Mouse (Mus musculus): ENCODE measurements around the gene Zfand4. TPM values are rescaled to one million over a fixed set of nuclear protein-coding genes. Genes with fewer than 3 reads are reported as not detected.

Gene Zfand4
- polyA plus RNA-seq, 1 experiment from 2014 or later = 11.6 TPM

- ATAC-seq (ENCODE audit: insufficient number of reproducible peaks, insufficient read depth, low FRiP score, low TSS enrichment) = no peak
- 89% methylated on average over 3 of the region's 3 CpGs for WGBS
- no peaks in the 10 kb centered on the region for H3K36me3 ChIP-seq
- no peak overlapping the region for H3K27ac ChIP-seq
- no peak overlapping the region for H3K4me3 ChIP-seq
- H3K9ac ChIP-seq = no peak overlapping the region
- H3K4me1 ChIP-seq = no peaks in the 10 kb centered on the region
- H3K4me2 ChIP-seq (replicated peaks) = no peak overlapping the region
- no peaks in the 10 kb centered on the region for H3K9me3 ChIP-seq
- no peaks in the 10 kb centered on the region for H3K27me3 ChIP-seq
These were observed 62.6 kb downstream of the Zfand4 start for GRCm38 (mm10) chr6:116326641-116327040.

GRCm38 (mm10) chr6:116331396-116331795 lies 67.4 kb downstream of the Zfand4 start:
- 83% methylated on average over 2 of the region's 2 CpGs for WGBS

GRCm38 (mm10) chr6:116337466-116337834 lies 73.4 kb downstream of the Zfand4 start:
- Histone ChIP-seq H3K27me3 (no peaks in the 10 kb centered on the region), H3K4me2 (replicated peaks) (peak overlapping the region; percentile 64), H3K4me3 (peak overlapping the region; percentile 95), H3K9ac (peak overlapping the region; percentile 78), H3K9me3 (no peaks in the 10 kb centered on the region), H3K27ac (no peak overlapping the region), H3K36me3 (no peaks in the 10 kb centered on the region), H3K4me1 (no peaks in the 10 kb centered on the region; the same call in 1 of the 2 replicates)
- WGBS = 4% methylated on average over 7 of the region's 7 CpGs
- ATAC-seq (ENCODE audit: insufficient number of reproducible peaks, insufficient read depth, low FRiP score, low TSS enrichment) = no peak

More at GRCm38 (mm10) chr6:116331396-116331795, 67.4 kb downstream of the Zfand4 start:
- Histone ChIP-seq H3K9me3 (no peaks in the 10 kb centered on the region), H3K9ac (no peak overlapping the region), H3K27ac (no peak overlapping the region), H3K4me3 (no peak overlapping the region), H3K4me1 (no peaks in the 10 kb centered on the region), H3K4me2 (replicated peaks) (no peak overlapping the region), H3K36me3 (no peaks in the 10 kb centered on the region), H3K27me3 (no peaks in the 10 kb centered on the region)
- no peak for ATAC-seq (ENCODE audit: insufficient number of reproducible peaks, insufficient read depth, low FRiP score, low TSS enrichment)

GRCm38 (mm10) chr6:116337835-116338501 lies 73.9 kb downstream of the Zfand4 start, which contains the start of gene March8:
Gene March8 (plus strand): TSS chr6:116338024.
- Histone ChIP-seq H3K4me3 (peak within 1 kb of the TSS; percentile 95), H3K4me1 (no peaks in the 10 kb centered on the region; the same call in 1 of the 2 replicates), H3K9me3 (no peaks in the 10 kb centered on the region), H3K27me3 (no peaks in the 10 kb centered on the region), H3K4me2 (replicated peaks) (peak within 1 kb of the TSS; percentile 64), H3K27ac (0 out of 2 replicates have a peak within 1 kb of the TSS, but pooled peaks have one; percentile 30), H3K36me3 (no peaks in the 10 kb centered on the region), H3K9ac (peak within 1 kb of the TSS; percentile 78)
- under 1% methylated on average over 74 of the region's 75 CpGs for WGBS
- peak; percentile 91 for ATAC-seq (ENCODE audit: insufficient number of reproducible peaks, insufficient read depth, low FRiP score, low TSS enrichment)

- no peaks in the 10 kb centered on the region; the same call in 1 of the 2 replicates for H3K4me1 ChIP-seq
- H3K27me3 ChIP-seq = no peaks in the 10 kb centered on the region
- peak overlapping the region; percentile 78; the same call in 1 of the 2 replicates for H3K9ac ChIP-seq
- peak overlapping the region; percentile 95 for H3K4me3 ChIP-seq
- H3K9me3 ChIP-seq = no peaks in the 10 kb centered on the region
- no peak for ATAC-seq (ENCODE audit: insufficient number of reproducible peaks, insufficient read depth, low FRiP score, low TSS enrichment)
- 9% methylated on average over 8 of the region's 8 CpGs for WGBS
- H3K36me3 ChIP-seq = no peaks in the 10 kb centered on the region
- H3K4me2 ChIP-seq (replicated peaks) = peak overlapping the region; percentile 64
- H3K27ac ChIP-seq = no peak overlapping the region
These were observed 74.5 kb downstream of the Zfand4 start for GRCm38 (mm10) chr6:116338520-116338919.

GRCm38 (mm10) chr6:116339088-116339487 lies 75.1 kb downstream of the Zfand4 start:
- H3K4me3 ChIP-seq = peak overlapping the region; percentile 95; the same call in 1 of the 2 replicates
- no peak for ATAC-seq (ENCODE audit: insufficient number of reproducible peaks, insufficient read depth, low FRiP score, low TSS enrichment)

GRCm38 (mm10) chr6:116340521-116340920 lies 76.5 kb downstream of the Zfand4 start:
- ATAC-seq (ENCODE audit: insufficient number of reproducible peaks, insufficient read depth, low FRiP score, low TSS enrichment) = no peak
- no peaks in the 10 kb centered on the region for H3K27me3 ChIP-seq
- H3K4me1 ChIP-seq = no peaks in the 10 kb centered on the region; the same call in 1 of the 2 replicates
- 86% methylated on average over 1 of the region's 1 CpGs for WGBS
- H3K4me2 ChIP-seq (replicated peaks) = no peak overlapping the region
- H3K9ac ChIP-seq = no peak overlapping the region
- H3K4me3 ChIP-seq = no peak overlapping the region
- H3K36me3 ChIP-seq = no peaks in the 10 kb centered on the region
- no peaks in the 10 kb centered on the region for H3K9me3 ChIP-seq
- no peak overlapping the region for H3K27ac ChIP-seq

More at GRCm38 (mm10) chr6:116339088-116339487, 75.1 kb downstream of the Zfand4 start:
- Histone ChIP-seq H3K27me3 (no peaks in the 10 kb centered on the region), H3K4me1 (no peaks in the 10 kb centered on the region; the same call in 1 of the 2 replicates), H3K9ac (no peak overlapping the region), H3K36me3 (no peaks in the 10 kb centered on the region), H3K9me3 (no peaks in the 10 kb centered on the region), H3K4me2 (replicated peaks) (peak overlapping the region; percentile 64), H3K27ac (no peak overlapping the region)
- 86% methylated on average over 5 of the region's 5 CpGs for WGBS

- H3K9me3 ChIP-seq = no peaks in the 10 kb centered on the region
These were observed 83.9 kb downstream of the Zfand4 start for GRCm38 (mm10) chr6:116347953-116348352.

GRCm38 (mm10) chr6:116349997-116350396 lies 86.0 kb downstream of the Zfand4 start:
- no peaks in the 10 kb centered on the region for H3K36me3 ChIP-seq
- no peaks in the 10 kb centered on the region for H3K4me1 ChIP-seq
- H3K9ac ChIP-seq = no peak overlapping the region
- H3K4me3 ChIP-seq = no peak overlapping the region
- ATAC-seq (ENCODE audit: insufficient number of reproducible peaks, insufficient read depth, low FRiP score, low TSS enrichment) = no peak
- H3K27me3 ChIP-seq = no peaks in the 10 kb centered on the region
- H3K9me3 ChIP-seq = no peaks in the 10 kb centered on the region
- H3K27ac ChIP-seq = no peak overlapping the region
- H3K4me2 ChIP-seq (replicated peaks) = no peak overlapping the region
- 80% methylated on average over 3 of the region's 3 CpGs for WGBS

More at GRCm38 (mm10) chr6:116347953-116348352, 83.9 kb downstream of the Zfand4 start:
- H3K4me3 ChIP-seq = no peak overlapping the region
- H3K27me3 ChIP-seq = no peaks in the 10 kb centered on the region
- WGBS = 76% methylated on average over 2 of the region's 2 CpGs
- no peak for ATAC-seq (ENCODE audit: insufficient number of reproducible peaks, insufficient read depth, low FRiP score, low TSS enrichment)
- H3K9ac ChIP-seq = no peak overlapping the region
- H3K4me1 ChIP-seq = no peaks in the 10 kb centered on the region
- H3K4me2 ChIP-seq (replicated peaks) = no peak overlapping the region
- no peak overlapping the region for H3K27ac ChIP-seq
- H3K36me3 ChIP-seq = no peaks in the 10 kb centered on the region

GRCm38 (mm10) chr6:116350643-116351042 lies 86.6 kb downstream of the Zfand4 start:
- Histone ChIP-seq H3K4me1 (no peaks in the 10 kb centered on the region), H3K9ac (no peak overlapping the region)
- 82% methylated on average over 6 of the region's 6 CpGs for WGBS

GRCm38 (mm10) chr6:116351534-116351933 lies 87.5 kb downstream of the Zfand4 start:
- ATAC-seq (ENCODE audit: insufficient number of reproducible peaks, insufficient read depth, low FRiP score, low TSS enrichment) = no peak
- Histone ChIP-seq H3K36me3 (no peaks in the 10 kb centered on the region), H3K4me2 (replicated peaks) (no peak overlapping the region), H3K27ac (no peak overlapping the region), H3K4me1 (no peaks in the 10 kb centered on the region), H3K9ac (no peak overlapping the region), H3K27me3 (no peaks in the 10 kb centered on the region), H3K4me3 (no peak overlapping the region), H3K9me3 (no peaks in the 10 kb centered on the region)
- 82% methylated on average over 4 of the region's 4 CpGs for WGBS

More at GRCm38 (mm10) chr6:116350643-116351042, 86.6 kb downstream of the Zfand4 start:
- no peaks in the 10 kb centered on the region for H3K9me3 ChIP-seq
- ATAC-seq (ENCODE audit: insufficient number of reproducible peaks, insufficient read depth, low FRiP score, low TSS enrichment) = no peak
- H3K4me2 ChIP-seq (replicated peaks) = no peak overlapping the region
- no peak overlapping the region for H3K27ac ChIP-seq
- H3K4me3 ChIP-seq = no peak overlapping the region
- H3K27me3 ChIP-seq = no peaks in the 10 kb centered on the region
- H3K36me3 ChIP-seq = no peaks in the 10 kb centered on the region

- WGBS = 89% methylated on average over 1 of the region's 1 CpGs
- no peak for ATAC-seq (ENCODE audit: insufficient number of reproducible peaks, insufficient read depth, low FRiP score, low TSS enrichment)
These were observed 89.4 kb downstream of the Zfand4 start for GRCm38 (mm10) chr6:116353428-116353827.

More at GRCm38 (mm10) chr6:116353428-116353827, 89.4 kb downstream of the Zfand4 start:
- Histone ChIP-seq H3K27me3 (no peaks in the 10 kb centered on the region), H3K4me3 (no peak overlapping the region), H3K4me1 (no peaks in the 10 kb centered on the region), H3K4me2 (replicated peaks) (no peak overlapping the region), H3K9ac (no peak overlapping the region), H3K9me3 (no peaks in the 10 kb centered on the region), H3K27ac (no peak overlapping the region), H3K36me3 (no peaks in the 10 kb centered on the region)

Measured in embryonic facial prominence, embryonic 12.5 days (tissue).